Mouse (Mus musculus): ENCODE data around the gene Vmn1r199.
"Not testable (repeated sequence)": the region's sequence is repeated elsewhere in the genome, so short reads cannot be mapped to it uniquely, and the experiment has no call there.

Gene Vmn1r199

GRCm38 (mm10) chr13:22379518-22379917 is at the start of gene Vmn1r199:
Vmn1r199 (plus strand) TSS chr13:22379818.
- no peak for DNase-seq

DNA sequence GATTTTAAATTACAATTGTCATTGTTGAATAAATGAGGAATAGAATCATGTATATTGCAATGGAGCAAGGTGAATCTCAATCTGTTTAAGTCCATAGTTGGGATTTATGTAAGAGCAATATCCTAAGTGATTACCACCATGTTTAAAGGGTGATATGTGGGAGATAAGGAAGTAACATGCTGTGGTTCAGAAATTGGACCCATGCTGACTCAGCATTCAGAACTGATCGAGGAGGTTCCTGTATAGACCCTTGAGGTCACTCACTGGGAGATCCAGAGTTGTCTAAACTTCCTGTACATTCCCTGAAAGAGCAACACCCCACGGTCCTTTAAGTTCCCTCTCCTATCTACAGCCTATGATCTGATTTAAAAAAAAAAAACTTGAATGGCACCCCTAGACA is 46.3 kb upstream of the Vmn1r199 start:
- no peak for DNase-seq

- no peak for DNase-seq
These were observed 44.1 kb upstream of the Vmn1r199 start for GRCm38 (mm10) chr13:22335565-22335964.

DNA sequence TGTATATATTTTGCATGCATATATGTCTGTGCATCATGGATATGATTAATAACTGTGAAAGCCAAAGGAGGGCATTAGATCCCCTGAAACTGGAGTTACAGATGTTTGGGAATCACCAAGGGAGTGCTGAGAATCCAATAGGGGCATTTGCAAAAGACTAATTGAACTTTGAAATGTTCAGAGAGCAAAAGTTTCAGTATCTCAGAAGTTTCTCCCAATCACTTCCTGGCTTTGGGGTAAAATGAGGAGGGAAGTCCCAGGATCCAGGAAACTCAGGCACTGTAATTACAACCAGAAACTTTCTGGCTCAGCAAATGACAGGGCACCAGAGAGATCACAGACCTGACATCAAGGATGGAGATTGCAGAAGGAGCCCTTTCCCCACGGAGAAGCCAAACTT is 29.6 kb upstream of the Vmn1r199 start, which contains the start of gene Vmn1r198:
Gene Vmn1r198, plus strand, starts transcription at position 301 of the 400 bp plus-strand sequence.
- DNase-seq, result no peak

DNA sequence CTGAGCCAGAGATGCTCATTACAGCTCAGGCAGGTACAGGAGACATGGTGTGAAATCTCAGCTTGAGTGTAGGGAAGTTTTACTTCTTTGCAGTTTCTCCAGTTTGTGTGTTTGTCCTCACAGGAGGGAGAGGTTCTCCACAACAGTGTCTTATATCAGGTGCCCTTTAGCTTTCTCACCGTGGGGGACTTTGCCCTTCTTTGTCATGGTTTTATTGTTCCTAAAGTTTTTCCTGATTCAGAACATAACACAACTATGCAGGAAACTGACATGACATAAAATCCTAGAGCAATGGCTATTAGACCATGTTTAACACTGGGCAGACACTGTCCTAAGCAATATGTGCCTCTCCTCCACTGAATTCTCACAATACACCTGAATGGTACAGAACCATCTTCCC is 28.8 kb upstream of the Vmn1r199 start:
- DNase-seq, result no peak

DNA sequence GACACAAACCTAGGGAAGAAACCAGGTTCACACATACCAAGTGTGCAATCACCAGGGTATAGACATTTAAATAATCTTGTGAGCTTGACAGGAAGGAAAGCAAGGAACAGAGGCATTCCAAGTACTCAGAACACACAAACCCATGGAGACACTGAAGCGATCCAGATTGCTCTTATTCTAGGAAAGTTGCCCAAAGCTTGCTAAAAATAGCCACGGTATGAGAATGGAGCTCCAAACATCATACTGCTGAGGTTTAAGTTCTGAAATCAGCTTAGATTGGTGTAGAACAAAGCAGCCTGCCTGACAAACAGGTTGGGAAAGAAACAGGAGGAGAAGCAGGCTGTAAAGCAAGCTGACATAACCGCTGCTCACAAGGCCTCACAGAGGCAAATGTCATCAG is 1.5 kb downstream of the Vmn1r199 start:
- not testable (repeated sequence) for DNase-seq

DNA sequence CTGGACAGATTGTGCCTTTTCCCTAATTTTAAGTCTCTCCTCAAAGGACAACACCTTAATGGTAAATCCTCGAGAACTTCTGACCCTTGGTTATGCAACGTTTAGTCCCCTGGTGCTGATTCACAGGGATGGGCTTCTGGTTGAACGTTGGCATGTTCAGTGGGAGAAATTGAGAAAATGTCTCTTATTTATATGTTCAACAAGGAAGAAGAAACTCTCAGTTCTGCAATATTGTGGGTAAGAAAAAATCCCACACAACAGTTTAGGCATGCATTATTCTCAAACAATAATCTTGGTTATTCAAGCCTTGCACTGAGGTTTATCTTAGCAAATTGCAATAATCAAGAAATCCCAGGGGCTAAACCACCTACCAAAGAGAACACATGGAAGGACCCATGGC is 3.8 kb downstream of the Vmn1r199 start:
- no peak for DNase-seq

GRCm38 (mm10) chr13:22387050-22387449 is 7.4 kb downstream of the Vmn1r199 start:
- DNase-seq, result no peak

- no peak for DNase-seq
These were observed 10.5 kb downstream of the Vmn1r199 start, which contains the start of gene Vmn1r200 for GRCm38 (mm10) chr13:22390073-22390472. Vmn1r200 (plus strand) TSS chr13:22390373.

- no peak for DNase-seq
These were observed 23.4 kb downstream of the Vmn1r199 start for GRCm38 (mm10) chr13:22402978-22403377.

Measured in lung, adult 18-20 months (tissue).